Mouse (Mus musculus) liver, postnatal 0 days (tissue): Measurements from ENCODE around the gene 4930507D05Rik.

Source experiments
- CTCF ChIP-seq: sonication (generic); IDR thresholded peaks from 2 replicates; pipeline ENCODE4 v1.5.1; 2016; ENCODE audit warnings: antibody characterized with exemption, low read depth
- EP300 ChIP-seq: IDR thresholded peaks from 2 replicates; pipeline ENCODE4 v1.6.1; 2016; ENCODE audit warnings: antibody characterized with exemption, low read depth, mild to moderate bottlenecking

DNA sequence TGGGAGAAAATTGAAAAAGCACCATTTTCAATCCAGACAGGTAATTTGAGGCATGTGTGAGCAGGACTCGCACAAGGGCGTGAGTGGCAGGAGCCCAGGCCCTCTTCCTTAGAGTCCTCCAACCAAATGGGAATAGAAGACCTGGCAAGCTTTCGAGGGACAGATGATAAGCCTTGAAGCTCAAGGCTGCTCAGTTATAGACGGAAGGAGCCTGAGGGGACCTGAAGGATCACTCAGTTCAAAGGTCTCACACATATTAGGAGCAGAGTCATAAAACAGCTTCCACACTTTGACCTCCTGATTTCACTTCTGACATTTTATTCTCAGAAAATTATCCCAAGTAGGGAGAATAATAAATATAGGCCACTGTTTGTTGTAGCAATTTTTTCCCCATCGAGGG is 29.9 kb upstream of the 4930507D05Rik start:
- TF ChIP-seq CTCF (no peak), EP300 (no peak)
